Mouse (Mus musculus) v-Abl transformed pro-B cells (cell line): ENCODE data around the gene Kalrn.

Experiments
- in situ Hi-C, 2 experiments: fragments of 400-800 bp; cut with MboI; formaldehyde crosslinking; loops; one replicate each; pipeline ENCODE4 v1.15.1; 2025; ENCODE audit not compliant: unreplicated experiment in 2 of 2

Gene Kalrn

DNA sequence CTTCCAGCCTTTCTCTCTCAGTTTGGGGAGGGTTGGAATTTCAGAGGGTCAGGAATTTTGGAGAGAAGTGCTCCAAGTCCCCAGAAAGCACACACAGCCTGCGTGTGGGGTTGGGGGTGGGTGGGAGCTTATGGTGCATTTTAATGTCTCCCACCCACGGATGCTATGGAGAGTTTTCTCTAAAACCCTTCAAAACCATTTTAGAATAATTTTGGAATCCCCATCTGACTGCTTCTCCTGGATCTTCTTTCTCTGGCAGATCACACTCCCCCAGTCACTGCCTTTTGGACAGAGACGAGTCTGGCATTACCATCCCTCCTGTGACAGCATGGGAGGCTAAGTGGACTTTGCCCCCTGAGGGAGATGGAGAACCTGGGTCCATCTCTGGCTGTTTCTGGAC is 438.7 kb downstream of the Kalrn start:
- in situ Hi-C loops: no loop called here

DNA sequence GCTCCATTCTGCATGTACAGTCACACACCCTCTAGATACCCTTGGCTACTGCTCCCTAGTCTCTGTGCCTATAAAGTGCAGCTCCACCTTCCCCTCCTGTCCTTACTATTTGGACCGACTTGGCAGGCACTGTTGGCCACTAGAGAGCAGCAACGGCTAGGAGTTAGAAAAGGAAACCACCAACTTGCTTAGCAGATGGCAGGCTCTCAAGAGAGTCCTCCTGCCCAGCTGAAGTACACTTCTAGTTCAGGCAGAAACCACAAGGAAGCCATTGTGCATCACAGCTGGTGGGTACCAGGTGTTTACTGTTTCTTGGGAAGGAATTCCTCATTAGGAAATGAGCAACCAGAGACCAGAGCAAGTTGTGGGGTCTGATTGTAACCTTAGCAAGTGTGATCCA is 447.7 kb downstream of the Kalrn start:
- in situ Hi-C loops: loop anchor here in 1 of 2 experiments (10.0 kb wide), 1 partner anchor 579 kb away; no protein-coding TSS in a partner anchor

- in situ Hi-C loops: loop anchor here (10.0 to 25.0 kb wide), 4 partner anchors 582 to 1310 kb away; partner anchors contain the start of genes Smbd1 (in 2 of the 2) and Osbpl11 (in 1 of the 2)
Measured at GRCm38 (mm10) chr16:34122486-34122885, 450.8 kb downstream of the Kalrn start.

- in situ Hi-C loops: loop anchor here (10.0 to 25.0 kb wide), 4 partner anchors 584 to 1309 kb away; partner anchors contain the start of genes Smbd1 (in 2 of the 2) and Osbpl11 (in 1 of the 2)
Measured at GRCm38 (mm10) chr16:34121288-34121687, 452.0 kb downstream of the Kalrn start.

DNA sequence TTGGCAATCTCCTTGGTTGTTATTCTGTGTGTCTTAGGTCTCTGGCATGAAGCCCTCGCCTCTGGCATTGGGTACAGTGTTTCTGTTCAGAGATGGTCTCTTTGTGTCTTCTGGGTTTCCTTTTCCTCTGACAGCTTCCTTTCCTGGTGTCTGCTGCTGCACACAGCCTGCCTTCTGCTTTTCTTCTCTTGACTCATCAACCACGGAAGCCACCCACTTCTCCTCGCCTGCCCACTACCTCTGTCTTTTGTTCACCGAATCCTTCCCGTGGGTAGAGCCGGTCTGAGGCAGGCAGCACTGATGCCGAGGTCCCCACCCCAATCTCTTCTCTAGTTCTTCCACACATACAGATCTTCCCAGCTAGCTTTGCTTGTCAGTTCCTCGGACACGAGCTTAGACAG is 452.5 kb downstream of the Kalrn start:
- in situ Hi-C loops: loop anchor here (10.0 to 25.0 kb wide), 4 partner anchors 584 to 1308 kb away; partner anchors contain the start of genes Smbd1 (in 2 of the 2) and Osbpl11 (in 1 of the 2)

GRCm38 (mm10) chr16:34119844-34120243 is 453.5 kb downstream of the Kalrn start:
- in situ Hi-C loops: loop anchor here (5.0 to 25.0 kb wide), 11 partner anchors 125 to 1308 kb away; partner anchors contain the start of genes Smbd1 (in 2 of the 2), Itgb5 (in 1 of the 2) and Osbpl11 (in 1 of the 2)

- in situ Hi-C loops: loop anchor here (5.0 to 25.0 kb wide), 10 partner anchors 125 to 1307 kb away; partner anchors contain the start of genes Smbd1 (in 2 of the 2), Itgb5 (in 1 of the 2) and Osbpl11 (in 1 of the 2)
Measured at GRCm38 (mm10) chr16:34119370-34119769, 454.0 kb downstream of the Kalrn start.

DNA sequence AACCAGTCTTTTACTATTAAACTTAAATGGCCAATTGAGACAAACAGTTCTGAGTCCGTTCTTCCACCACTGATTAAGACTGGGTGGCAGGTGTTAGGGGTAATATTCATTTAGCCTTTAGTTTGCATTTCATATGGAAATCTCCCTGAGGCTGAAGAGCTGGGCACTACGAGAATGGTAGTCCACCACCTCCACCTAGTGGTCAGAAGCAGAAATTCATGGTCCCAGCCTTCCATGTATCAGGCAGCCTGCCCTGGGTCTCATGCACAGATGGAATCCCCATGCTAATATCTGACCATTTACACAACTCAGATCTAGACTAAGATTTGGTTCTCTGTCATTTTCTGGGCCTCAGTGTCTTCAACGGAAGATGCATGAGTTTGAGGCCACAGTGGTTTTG is 458.7 kb downstream of the Kalrn start:
- in situ Hi-C loops: loop anchor here (5.0 to 25.0 kb wide), 11 partner anchors 120 to 1302 kb away; partner anchors contain the start of genes Smbd1 (in 2 of the 2), Itgb5 (in 1 of the 2) and Osbpl11 (in 1 of the 2)

GRCm38 (mm10) chr16:34113150-34113549 is 460.2 kb downstream of the Kalrn start:
- in situ Hi-C loops: loop anchor here (5.0 to 25.0 kb wide), 9 partner anchors 118 to 1301 kb away; partner anchors contain the start of genes Smbd1 (in 2 of the 2) and Osbpl11 (in 1 of the 2)

GRCm38 (mm10) chr16:34112490-34112889 is 460.8 kb downstream of the Kalrn start:
- in situ Hi-C loops: loop anchor here (5.0 to 25.0 kb wide), 9 partner anchors 118 to 1300 kb away; partner anchors contain the start of genes Smbd1 (in 2 of the 2) and Osbpl11 (in 1 of the 2)

- in situ Hi-C loops: loop anchor here (5.0 to 25.0 kb wide), 9 partner anchors 116 to 1299 kb away; partner anchors contain the start of genes Smbd1 (in 2 of the 2) and Osbpl11 (in 1 of the 2)
Measured at GRCm38 (mm10) chr16:34110840-34111625, 462.3 kb downstream of the Kalrn start.

DNA sequence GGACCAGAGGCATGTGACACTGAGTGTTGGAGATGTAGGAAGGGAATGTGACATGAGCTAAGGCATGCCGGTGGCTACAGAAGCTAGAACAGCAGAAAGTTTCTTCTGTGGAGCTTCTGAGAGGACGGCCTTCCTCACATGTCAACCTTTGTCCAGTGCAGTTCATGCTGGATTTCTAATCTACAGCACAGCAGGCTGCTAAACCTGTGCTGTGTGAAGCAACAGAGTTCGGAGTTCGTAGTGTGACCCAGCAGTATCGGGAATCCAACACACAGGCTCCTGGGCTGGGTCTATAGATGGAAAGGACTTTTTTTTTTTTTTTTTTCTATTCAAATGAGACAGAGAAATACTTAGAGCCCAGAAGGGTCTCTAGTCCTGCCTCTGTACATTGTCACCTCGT is 468.9 kb downstream of the Kalrn start:
- in situ Hi-C loops: loop anchor here (25.0 kb wide), 3 partner anchors 792 to 1292 kb away; partner anchors contain the start of genes Smbd1 (in 2 of the 2) and Osbpl11 (in 1 of the 2)

DNA sequence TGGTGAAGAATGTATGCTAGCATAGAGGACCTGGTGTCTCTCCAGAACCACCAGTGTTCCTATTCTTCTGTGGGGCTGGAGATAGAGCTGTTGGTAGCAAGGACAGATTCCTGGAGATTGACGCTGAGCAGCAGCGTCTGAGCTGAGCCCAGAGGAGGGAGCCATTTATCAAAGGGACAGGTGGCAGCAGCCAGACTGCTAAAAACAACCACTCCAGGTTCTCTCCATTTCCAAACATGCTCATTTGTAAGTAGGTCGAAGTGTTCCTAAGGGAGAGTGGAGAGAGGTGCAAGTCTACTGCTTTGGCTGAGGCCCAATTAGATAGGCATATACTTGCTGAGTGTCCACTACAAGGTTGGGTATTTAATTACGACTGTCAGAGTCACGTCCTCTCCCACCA is 470.6 kb downstream of the Kalrn start:
- in situ Hi-C loops: loop anchor here (25.0 kb wide), 3 partner anchors 790 to 1290 kb away; partner anchors contain the start of genes Smbd1 (in 2 of the 2) and Osbpl11 (in 1 of the 2)

- in situ Hi-C loops: loop anchor here (25.0 kb wide), 3 partner anchors 787 to 1287 kb away; partner anchors contain the start of genes Smbd1 (in 2 of the 2) and Osbpl11 (in 1 of the 2)
Measured at GRCm38 (mm10) chr16:34099795-34100194, 473.5 kb downstream of the Kalrn start.

- in situ Hi-C loops: no loop called here
Measured at GRCm38 (mm10) chr16:34095548-34096141, 477.7 kb downstream of the Kalrn start.

- in situ Hi-C loops: no loop called here
Measured at GRCm38 (mm10) chr16:34095093-34095465, 478.3 kb downstream of the Kalrn start.

GRCm38 (mm10) chr16:34094446-34095092 is 478.8 kb downstream of the Kalrn start:
- in situ Hi-C loops: no loop called here

GRCm38 (mm10) chr16:34093734-34094445 is 479.4 kb downstream of the Kalrn start:
- in situ Hi-C loops: no loop called here

- in situ Hi-C loops: no loop called here
Measured at GRCm38 (mm10) chr16:34089528-34090095, 483.7 kb downstream of the Kalrn start.
